Mouse (Mus musculus) embryonic stem cell, embryonic (primary cell): ENCODE measurements around the gene Gm10401.

Source experiments
- CTCF ChIA-PET, 4 experiments: fragments of 300-600 bp in 2 of 4; fragments of 350-600 bp in 2 of 4; sonication (Branson Sonifier 250); formaldehyde crosslinking; loops; one replicate each; lab custom pipeline; 2022; ENCODE audit warnings: inconsistent platforms in 2 of 4; lab: Charles Lee
- POLR2A ChIA-PET, 4 experiments: fragments of 300-600 bp in 2 of 4; fragments of 350-600 bp in 2 of 4; sonication (Branson Sonifier 250); formaldehyde crosslinking; loops; one replicate each; lab custom pipeline; 2022; ENCODE audit warnings: antibody characterized with exemption in 4 of 4, inconsistent platforms in 1 of 4; lab: Charles Lee

Gene Gm10401

GRCm38 (mm10) chr5:115098195-115098594 is at the start of gene Gm10401:
Gene Gm10401, minus strand, starts transcription at chr5:115098295.
- POLR2A ChIA-PET: interaction anchor here in 2 of 4 experiments (0.7 to 1.8 kb wide), 7 partner anchors 9 to 930 kb away, joined by 3 to 8 read pairs (median 4); no protein-coding TSS in a partner anchor
- CTCF ChIA-PET: interaction anchor here in 3 of 4 experiments (0.7 to 2.1 kb wide), 5 partner anchors 9 to 119 kb away, joined by 3 to 11 read pairs (median 6); no protein-coding TSS in a partner anchor

GRCm38 (mm10) chr5:115147388-115147787 is 49.3 kb upstream of the Gm10401 start:
- ChIA-PET POLR2A (interaction anchor here in 3 of 4 experiments (0.7 to 20.5 kb wide), 10 partner anchors 9 to 179 kb away, joined by 3 to 367 read pairs (median 17); partner anchors contain the start of genes Mlec (in 2 of the 3), Unc119b (in 2 of the 3) and Cabp1 (in 1 of the 3)), CTCF (interaction anchor here in 2 of 4 experiments (0.5 to 0.8 kb wide), 4 partner anchors 12 to 362 kb away, joined by 3 to 11 read pairs (median 3); partner anchors contain the start of gene Unc119b (in 1 of the 2))

- CTCF ChIA-PET: interaction anchor here in 3 of 4 experiments (1.5 to 2.7 kb wide), 3 partner anchors 11 to 22 kb away, joined by 3 to 14 read pairs (median 6); partner anchors contain the start of gene Unc119b (in 1 of the 3)
- POLR2A ChIA-PET: interaction anchor here (0.6 to 20.5 kb wide), 19 partner anchors 10 to 168 kb away, joined by 3 to 367 read pairs (median 5); partner anchors contain the start of genes Unc119b (in 3 of the 4) and Mlec (in 2 of the 4)
Observed at GRCm38 (mm10) chr5:115146747-115147130, 48.6 kb upstream of the Gm10401 start.

- ChIA-PET POLR2A (interaction anchor here (0.6 to 20.5 kb wide), 45 partner anchors 9 to 418 kb away, joined by 3 to 367 read pairs (median 4); partner anchors contain the start of genes Unc119b (in 4 of the 4), Acads (in 3 of the 4), Mlec (in 3 of the 4) and 2210016L21Rik (in 1 of the 4)), CTCF (interaction anchor here (0.5 to 2.7 kb wide), 13 partner anchors 10 to 167 kb away, joined by 3 to 14 read pairs (median 4); partner anchors contain the start of gene Unc119b (in 1 of the 4))
Observed at GRCm38 (mm10) chr5:115145976-115146746, 48.1 kb upstream of the Gm10401 start.

GRCm38 (mm10) chr5:115145253-115145968 is 47.3 kb upstream of the Gm10401 start:
- ChIA-PET POLR2A (interaction anchor here (0.5 to 20.5 kb wide), 60 partner anchors 10 to 418 kb away, joined by 3 to 367 read pairs (median 4); partner anchors contain the start of genes Mlec (in 4 of the 4), Unc119b (in 4 of the 4), Acads (in 3 of the 4) and 2210016L21Rik (in 1 of the 4)), CTCF (interaction anchor here (0.6 to 2.7 kb wide), 15 partner anchors 10 to 166 kb away, joined by 3 to 14 read pairs (median 4); partner anchors contain the start of gene Unc119b (in 1 of the 4))

GRCm38 (mm10) chr5:115144471-115144870 is 46.4 kb upstream of the Gm10401 start:
- ChIA-PET POLR2A (interaction anchor here (0.7 to 20.5 kb wide), 39 partner anchors 9 to 419 kb away, joined by 3 to 367 read pairs (median 4); partner anchors contain the start of genes Mlec (in 3 of the 4), Unc119b (in 3 of the 4), Acads (in 2 of the 4) and Dynll1 (in 1 of the 4)), CTCF (interaction anchor here in 3 of 4 experiments (0.6 to 2.7 kb wide), 12 partner anchors 9 to 165 kb away, joined by 3 to 14 read pairs (median 4); partner anchors contain the start of gene Unc119b (in 1 of the 3))

- CTCF ChIA-PET: no interaction called here
- POLR2A ChIA-PET: interaction anchor here (1.0 to 20.5 kb wide), 17 partner anchors 8 to 335 kb away, joined by 3 to 367 read pairs (median 6); partner anchors contain the start of genes Unc119b (in 3 of the 4), Mlec (in 2 of the 4), Acads (in 1 of the 4) and Dynll1 (in 1 of the 4)
Observed at GRCm38 (mm10) chr5:115143552-115143951, 45.5 kb upstream of the Gm10401 start.

- ChIA-PET POLR2A (interaction anchor here (0.7 to 20.5 kb wide), 23 partner anchors 7 to 159 kb away, joined by 3 to 367 read pairs (median 5); partner anchors contain the start of genes Mlec (in 3 of the 4), Unc119b (in 2 of the 4), Acads (in 1 of the 4) and Dynll1 (in 1 of the 4)), CTCF (interaction anchor here in 2 of 4 experiments (0.8 to 1.3 kb wide), 4 partner anchors 10 to 32 kb away, joined by 3 to 4 read pairs (median 4); no protein-coding TSS in a partner anchor)
Observed at GRCm38 (mm10) chr5:115142166-115142697, 44.1 kb upstream of the Gm10401 start.

GRCm38 (mm10) chr5:115140726-115141125 is 42.6 kb upstream of the Gm10401 start:
- POLR2A ChIA-PET: interaction anchor here in 3 of 4 experiments (0.8 to 20.5 kb wide), 8 partner anchors 11 to 63 kb away, joined by 3 to 367 read pairs (median 6); partner anchors contain the start of gene Mlec (in 2 of the 3)
- CTCF ChIA-PET: no interaction called here

- POLR2A ChIA-PET: interaction anchor here in 3 of 4 experiments (0.6 to 20.5 kb wide), 6 partner anchors 14 to 97 kb away, joined by 3 to 367 read pairs (median 6); partner anchors contain the start of gene Mlec (in 2 of the 3)
- CTCF ChIA-PET: interaction anchor here in 1 of 4 experiments (0.6 kb wide), 1 partner anchor 50 kb away, joined by 3 read pairs; no protein-coding TSS in a partner anchor
Observed at GRCm38 (mm10) chr5:115139124-115139523, 41.0 kb upstream of the Gm10401 start.

GRCm38 (mm10) chr5:115134234-115135165 is 36.4 kb upstream of the Gm10401 start, which contains the start of gene Unc119b:
Gene Unc119b, minus strand, starts transcription at chr5:115134975.
- ChIA-PET POLR2A (interaction anchor here (0.6 to 20.5 kb wide), 68 partner anchors 7 to 961 kb away, joined by 3 to 367 read pairs (median 4); partner anchors contain the start of genes Acads (in 3 of the 4), Mlec (in 3 of the 4), 2210016L21Rik (in 1 of the 4) and Dynll1 (in 1 of the 4)), CTCF (interaction anchor here (0.6 to 3.4 kb wide), 34 partner anchors 9 to 1360 kb away, joined by 3 to 14 read pairs (median 4); partner anchors contain the start of gene Cabp1 (in 1 of the 4))

- ChIA-PET CTCF (interaction anchor here in 3 of 4 experiments (0.7 to 2.8 kb wide), 4 partner anchors 8 to 33 kb away, joined by 3 to 13 read pairs (median 9); no protein-coding TSS in a partner anchor), POLR2A (interaction anchor here in 3 of 4 experiments (0.6 to 20.5 kb wide), 24 partner anchors 8 to 381 kb away, joined by 3 to 367 read pairs (median 8); partner anchors contain the start of genes Acads (in 2 of the 3) and Mlec (in 2 of the 3))
Observed at GRCm38 (mm10) chr5:115133358-115134066, 35.4 kb upstream of the Gm10401 start.

GRCm38 (mm10) chr5:115132465-115132864 is 34.4 kb upstream of the Gm10401 start:
- ChIA-PET POLR2A (interaction anchor here in 2 of 4 experiments (0.7 to 20.5 kb wide), 9 partner anchors 11 to 176 kb away, joined by 3 to 367 read pairs (median 4); partner anchors contain the start of genes Mlec (in 2 of the 2) and Acads (in 1 of the 2)), CTCF (interaction anchor here in 2 of 4 experiments (0.6 to 0.8 kb wide), 3 partner anchors 21 to 305 kb away, joined by 3 to 4 read pairs (median 3); no protein-coding TSS in a partner anchor)

- ChIA-PET CTCF (no interaction called here), POLR2A (interaction anchor here in 2 of 4 experiments (0.9 to 20.5 kb wide), 3 partner anchors 13 to 27 kb away, joined by 3 to 367 read pairs (median 3); partner anchors contain the start of gene Mlec (in 1 of the 2))
Observed at GRCm38 (mm10) chr5:115129328-115129727, 31.2 kb upstream of the Gm10401 start.
